Mouse (Mus musculus): ENCODE data around the gene Taok1.
A peak's percentile ranks its signal among the peaks of the same experiment; 100 is the strongest.

GRCm38 (mm10) chr11:77508068-77509021 is 99.3 kb downstream of the Taok1 start:
- TF ChIP-seq CTCF (IDR thresholded peaks at IDR 0.05; ENCODE audit: low read depth) (peak; percentile 83), EP300 (IDR thresholded peaks at IDR 0.05; ENCODE audit: low read depth) (peak; percentile 68)

Data from heart, postnatal 0 days (tissue).